Mouse (Mus musculus) adrenal gland, adult 18-20 months (tissue): ENCODE measurements at regions not wholly inside any gene's neighbourhood (a gene's known extent, or its start where the extent isn't known, plus 50 kb on each side); places are given as distances from the start of the nearest gene placed in this dataset.

Source experiments
- DNase-seq, 2 experiments: peaks; one replicate each; pipeline ENCODE4 v3.0.0; 2021 to 2022; ENCODE audit warnings: low spot score in 2 of 2

- DNase-seq = no peak
These were observed 164.4 kb upstream of the Ctnnb1 start for GRCm38 (mm10) chr9:120764663-120765062.

- DNase-seq = no peak
These were observed 163.7 kb upstream of the Ctnnb1 start for GRCm38 (mm10) chr9:120765292-120765691.

GRCm38 (mm10) chr9:120766881-120767280 is 162.1 kb upstream of the Ctnnb1 start:
- DNase-seq = no peak

GRCm38 (mm10) chr9:120767396-120767795 is 161.6 kb upstream of the Ctnnb1 start:
- no peak for DNase-seq

GRCm38 (mm10) chr9:120769056-120769455 is 160.0 kb upstream of the Ctnnb1 start:
- no peak for DNase-seq

GRCm38 (mm10) chr9:120769679-120770078 is 159.3 kb upstream of the Ctnnb1 start:
- DNase-seq = no peak

GRCm38 (mm10) chr9:120770886-120771285 is 158.1 kb upstream of the Ctnnb1 start:
- no peak for DNase-seq

- DNase-seq = no peak
These were observed 157.0 kb upstream of the Ctnnb1 start for GRCm38 (mm10) chr9:120771896-120772530.

GRCm38 (mm10) chr9:120774251-120774650 is 154.8 kb upstream of the Ctnnb1 start:
- peak in 1 of 2 experiments; percentile 19 for DNase-seq

GRCm38 (mm10) chr9:120774772-120775171 is 154.2 kb upstream of the Ctnnb1 start:
- DNase-seq = peak in 1 of 2 experiments; percentile 13

GRCm38 (mm10) chr9:120775721-120776120 is 153.3 kb upstream of the Ctnnb1 start:
- DNase-seq = peak in 1 of 2 experiments; percentile 20

- peak; percentile 38 to 40 for DNase-seq
These were observed 152.5 kb upstream of the Ctnnb1 start for GRCm38 (mm10) chr9:120776456-120777001.

GRCm38 (mm10) chr9:120777016-120777415 is 152.0 kb upstream of the Ctnnb1 start:
- no peak for DNase-seq

GRCm38 (mm10) chr9:120777501-120777900 is 151.5 kb upstream of the Ctnnb1 start:
- no peak for DNase-seq

GRCm38 (mm10) chr9:120778423-120778822 is 150.6 kb upstream of the Ctnnb1 start:
- peak in 1 of 2 experiments; percentile 22 for DNase-seq

GRCm38 (mm10) chr9:120794210-120794609 is 134.8 kb upstream of the Ctnnb1 start:
- no peak for DNase-seq

GRCm38 (mm10) chr9:120796111-120796880 is 132.7 kb upstream of the Ctnnb1 start:
- DNase-seq = no peak

GRCm38 (mm10) chr9:120797996-120798663 is 130.9 kb upstream of the Ctnnb1 start:
- DNase-seq = no peak

- no peak for DNase-seq
These were observed 130.1 kb upstream of the Ctnnb1 start for GRCm38 (mm10) chr9:120798901-120799300.

GRCm38 (mm10) chr9:120802646-120803045 is 126.4 kb upstream of the Ctnnb1 start:
- no peak for DNase-seq

- no peak for DNase-seq
These were observed 124.2 kb upstream of the Ctnnb1 start for GRCm38 (mm10) chr9:120804760-120805294.
